Mouse (Mus musculus): ENCODE measurements around the gene Rhox4b. TPM values are rescaled to one million over a fixed set of nuclear protein-coding genes. Genes with fewer than 3 reads are reported as not detected.

Gene Rhox4b
- total and polyA plus RNA-seq, 3 experiments, result 0.51 to 3.9 TPM; not detected in 1

Other genes with a start within 250 kb of the Rhox4b start
Only the 20 nearest of the 26 such genes appear.
- not detected in 2 replicates for gene Rhox1, start 210.2 kb upstream of the Rhox4b start, total RNA-seq (2012; rRNA removed)
- not detected in 2 replicates for gene Rhox1, start 210.2 kb upstream of the Rhox4b start, total RNA-seq (2014; rRNA removed)
- not detected in 2 replicates for gene Rhox1, start 210.2 kb upstream of the Rhox4b start, polyA plus RNA-seq (2012; ENCODE audit: insufficient read length, low read depth)
- gene Rhox2a, start 187.5 kb upstream of the Rhox4b start, total RNA-seq (2012; rRNA removed), result 0.21 TPM in 1 of 2 replicates, not detected in the other
- not detected in 2 replicates for gene Rhox2a, start 187.5 kb upstream of the Rhox4b start, total RNA-seq (2014; rRNA removed)
- not detected in 2 replicates for gene Rhox2a, start 187.5 kb upstream of the Rhox4b start, polyA plus RNA-seq (2012; ENCODE audit: insufficient read length, low read depth)
- not detected in 2 replicates for gene Rhox3a, start 182.6 kb upstream of the Rhox4b start, total RNA-seq (2012; rRNA removed)
- gene Rhox3a, start 182.6 kb upstream of the Rhox4b start, total RNA-seq (2014; rRNA removed), result not detected in 2 replicates
- 0.52 TPM in 1 of 2 replicates, not detected in the other for gene Rhox3a, start 182.6 kb upstream of the Rhox4b start, polyA plus RNA-seq (2012; ENCODE audit: insufficient read length, low read depth)
- 3.8 and 4.8 TPM in 2 replicates for gene Rhox4a, start 167.2 kb upstream of the Rhox4b start, total RNA-seq (2012; rRNA removed)
- gene Rhox4a, start 167.2 kb upstream of the Rhox4b start, total RNA-seq (2014; rRNA removed), result 7.2 and 8.2 TPM in 2 replicates
- 32.8 TPM in 1 of 2 replicates, not detected in the other for gene Rhox4a, start 167.2 kb upstream of the Rhox4b start, polyA plus RNA-seq (2012; ENCODE audit: insufficient read length, low read depth)
- not detected in 2 replicates for gene Rhox3a2, start 52.5 kb upstream of the Rhox4b start, total RNA-seq (2012; rRNA removed)
- gene Rhox3a2, start 52.5 kb upstream of the Rhox4b start, total RNA-seq (2014; rRNA removed), result not detected in 2 replicates
- gene Rhox3a2, start 52.5 kb upstream of the Rhox4b start, polyA plus RNA-seq (2012; ENCODE audit: insufficient read length, low read depth), result not detected in 2 replicates
- 1.7 TPM in 1 of 2 replicates, not detected in the other for gene Rhox4a2, start 41.6 kb upstream of the Rhox4b start, total RNA-seq (2012; rRNA removed)
- 9.8 and 16.4 TPM in 2 replicates for gene Rhox4a2, start 41.6 kb upstream of the Rhox4b start, total RNA-seq (2014; rRNA removed)
- 0.36 and 36.6 TPM in 2 replicates for gene Rhox4a2, start 41.6 kb upstream of the Rhox4b start, polyA plus RNA-seq (2012; ENCODE audit: insufficient read length, low read depth)
- not detected in 2 replicates for gene Rhox2b, start 20.4 kb upstream of the Rhox4b start, total RNA-seq (2012; rRNA removed)
- 0.34 TPM in 1 of 2 replicates, not detected in the other for gene Rhox2b, start 20.4 kb upstream of the Rhox4b start, total RNA-seq (2014; rRNA removed)
- 0.35 TPM in 1 of 2 replicates, not detected in the other for gene Rhox2b, start 20.4 kb upstream of the Rhox4b start, polyA plus RNA-seq (2012; ENCODE audit: insufficient read length, low read depth)
- gene Rhox2c, start 21.2 kb downstream of the Rhox4b start, total RNA-seq (2012; rRNA removed), result not detected in 2 replicates
- not detected in 2 replicates for gene Rhox2c, start 21.2 kb downstream of the Rhox4b start, total RNA-seq (2014; rRNA removed)
- gene Rhox2c, start 21.2 kb downstream of the Rhox4b start, polyA plus RNA-seq (2012; ENCODE audit: insufficient read length, low read depth), result not detected in 2 replicates
- gene Rhox3c, start 26.1 kb downstream of the Rhox4b start, total RNA-seq (2012; rRNA removed), result not detected in 2 replicates
- not detected in 2 replicates for gene Rhox3c, start 26.1 kb downstream of the Rhox4b start, total RNA-seq (2014; rRNA removed)
- gene Rhox3c, start 26.1 kb downstream of the Rhox4b start, polyA plus RNA-seq (2012; ENCODE audit: insufficient read length, low read depth), result not detected in 2 replicates
- gene Rhox4c, start 47.8 kb downstream of the Rhox4b start, total RNA-seq (2012; rRNA removed), result not detected in 2 replicates
- not detected in 2 replicates for gene Rhox4c, start 47.8 kb downstream of the Rhox4b start, total RNA-seq (2014; rRNA removed)
- gene Rhox4c, start 47.8 kb downstream of the Rhox4b start, polyA plus RNA-seq (2012; ENCODE audit: insufficient read length, low read depth), result not detected in 2 replicates
- gene Rhox2d, start 60.9 kb downstream of the Rhox4b start, total RNA-seq (2012; rRNA removed), result not detected in 2 replicates
- not detected in 2 replicates for gene Rhox2d, start 60.9 kb downstream of the Rhox4b start, total RNA-seq (2014; rRNA removed)
- gene Rhox2d, start 60.9 kb downstream of the Rhox4b start, polyA plus RNA-seq (2012; ENCODE audit: insufficient read length, low read depth), result not detected in 2 replicates
- gene Rhox4d, start 81.9 kb downstream of the Rhox4b start, total RNA-seq (2012; rRNA removed), result not detected in 2 replicates
- gene Rhox4d, start 81.9 kb downstream of the Rhox4b start, total RNA-seq (2014; rRNA removed), result not detected in 2 replicates
- 0.33 TPM in 1 of 2 replicates, not detected in the other for gene Rhox4d, start 81.9 kb downstream of the Rhox4b start, polyA plus RNA-seq (2012; ENCODE audit: insufficient read length, low read depth)
- gene Rhox2e, start 98.0 kb downstream of the Rhox4b start, total RNA-seq (2012; rRNA removed), result not detected in 2 replicates
- not detected in 2 replicates for gene Rhox2e, start 98.0 kb downstream of the Rhox4b start, total RNA-seq (2014; rRNA removed)
- gene Rhox2e, start 98.0 kb downstream of the Rhox4b start, polyA plus RNA-seq (2012; ENCODE audit: insufficient read length, low read depth), result not detected in 2 replicates
- gene Rhox3e, start 109.5 kb downstream of the Rhox4b start, total RNA-seq (2012; rRNA removed), result not detected in 2 replicates
- gene Rhox3e, start 109.5 kb downstream of the Rhox4b start, total RNA-seq (2014; rRNA removed), result not detected in 2 replicates
- not detected in 2 replicates for gene Rhox3e, start 109.5 kb downstream of the Rhox4b start, polyA plus RNA-seq (2012; ENCODE audit: insufficient read length, low read depth)
- not detected in 2 replicates for gene Rhox4e, start 124.9 kb downstream of the Rhox4b start, total RNA-seq (2012; rRNA removed)
- not detected in 2 replicates for gene Rhox4e, start 124.9 kb downstream of the Rhox4b start, total RNA-seq (2014; rRNA removed)
- gene Rhox4e, start 124.9 kb downstream of the Rhox4b start, polyA plus RNA-seq (2012; ENCODE audit: insufficient read length, low read depth), result not detected in 2 replicates
- gene Rhox2f, start 138.9 kb downstream of the Rhox4b start, total RNA-seq (2012; rRNA removed), result not detected in 2 replicates
- gene Rhox2f, start 138.9 kb downstream of the Rhox4b start, total RNA-seq (2014; rRNA removed), result not detected in 2 replicates
- not detected in 2 replicates for gene Rhox2f, start 138.9 kb downstream of the Rhox4b start, polyA plus RNA-seq (2012; ENCODE audit: insufficient read length, low read depth)
- not detected in 2 replicates for gene Rhox3f, start 148.5 kb downstream of the Rhox4b start, total RNA-seq (2012; rRNA removed)
- not detected in 2 replicates for gene Rhox3f, start 148.5 kb downstream of the Rhox4b start, total RNA-seq (2014; rRNA removed)
- not detected in 2 replicates for gene Rhox3f, start 148.5 kb downstream of the Rhox4b start, polyA plus RNA-seq (2012; ENCODE audit: insufficient read length, low read depth)
- not detected in 2 replicates for gene Rhox4f, start 175.2 kb downstream of the Rhox4b start, total RNA-seq (2012; rRNA removed)
- not detected in 2 replicates for gene Rhox4f, start 175.2 kb downstream of the Rhox4b start, total RNA-seq (2014; rRNA removed)
- gene Rhox4f, start 175.2 kb downstream of the Rhox4b start, polyA plus RNA-seq (2012; ENCODE audit: insufficient read length, low read depth), result not detected in 2 replicates
- gene Rhox3g, start 196.1 kb downstream of the Rhox4b start, total RNA-seq (2012; rRNA removed), result not detected in 2 replicates
- gene Rhox3g, start 196.1 kb downstream of the Rhox4b start, total RNA-seq (2014; rRNA removed), result not detected in 2 replicates
- not detected in 2 replicates for gene Rhox3g, start 196.1 kb downstream of the Rhox4b start, polyA plus RNA-seq (2012; ENCODE audit: insufficient read length, low read depth)
- not detected in 2 replicates for gene Rhox2g, start 211.0 kb downstream of the Rhox4b start, total RNA-seq (2012; rRNA removed)
- gene Rhox2g, start 211.0 kb downstream of the Rhox4b start, total RNA-seq (2014; rRNA removed), result not detected in 2 replicates
- gene Rhox2g, start 211.0 kb downstream of the Rhox4b start, polyA plus RNA-seq (2012; ENCODE audit: insufficient read length, low read depth), result 0.56 and 0.84 TPM in 2 replicates

All from CH12.LX (cell line).